Mouse (Mus musculus): ENCODE data around the gene Gm49369.

GRCm38 (mm10) chr7:142328507-142328906 is 54.0 kb downstream of the Gm49369 start:
- TF ChIP-seq CTCF (IDR thresholded peaks at IDR 0.05; ENCODE audit: low read depth) (no peak), EP300 (optimal IDR thresholded peaks at IDR 0.05) (no peak)
